In genomic region chr2:131944370-131944769, GRCm38 (mm10) we compare ENCODE assay signal across 31 mouse cellular contexts. TPM values are rescaled to one million over a fixed set of nuclear protein-coding genes. Genes with fewer than 3 reads are reported as not detected.
DNase-seq lines count a peak whose midpoint lies in the region; ATAC-seq and TF ChIP-seq lines count a peak whose summit lies in the region.
"Had no signal": no experiment of that assay in that cellular context is flagged by ENCODE, and none has a peak within 500 bp of the region (broad histone marks: within the 10 kb centered on the region; RNA-seq: fewer than 3 reads in every experiment).

No protein-coding gene starts in this region.

- H3K9me3 ChIP-seq in lung, postnatal 0 days (ENCODE audit: low read length) = no peaks in the 10 kb centered on the region
- H3K9me3 ChIP-seq: embryonic facial prominence, embryonic 12.5 days; hindbrain, embryonic 13.5 days; megakaryocyte, embryonic 14.5 days had no signal

- H3K36me3 ChIP-seq in lung, postnatal 0 days (ENCODE audit: insufficient read depth, low read length) = no peaks in the 10 kb centered on the region
- H3K36me3 ChIP-seq: embryonic facial prominence, embryonic 12.5 days; hindbrain, embryonic 13.5 days had no signal

- no peak for TF ChIP-seq EP300 in lung, postnatal 0 days (IDR thresholded peaks at IDR 0.05)

- peak; percentile 57 for ATAC-seq in lung, postnatal 0 days
- ATAC-seq: forebrain, embryonic 14.5 days; intestine, postnatal 0 days had no signal

- DNase-seq in kidney, postnatal 10 days = peak; percentile 2
- DNase-seq in kidney, postnatal 14 days = no peak
- DNase-seq in lung, postnatal 0 days (ENCODE audit: low spot score) = peak; percentile 26
- no peak for DNase-seq in lung, postnatal 25 days (ENCODE audit: low spot score)
- DNase-seq in spleen, postnatal 10 days (ENCODE audit: low spot score in 2 of 2) = peak; percentile 1 to 2
- no peak for DNase-seq in spleen, adult 18-20 months
- DNase-seq in thymus, postnatal 14 days = no peak
- DNase-seq: adrenal gland, postnatal 25 days; B cell, adult 2 months; cerebellum, adult 11-12 months; cerebellum, adult 9-11 months; embryo, embryonic 11 days; gastrocnemius, postnatal 14 days; heart, postnatal 4 days; kidney, postnatal 4 days; liver; midbrain, embryonic 14.5 days; right cerebral cortex, postnatal 4 days; thymus, postnatal 25 days had no signal

- no peak overlapping the region for H3K4me2 ChIP-seq in lung, postnatal 0 days (replicated peaks; ENCODE audit: low read depth, low read length)
- H3K4me2 ChIP-seq: embryonic facial prominence, embryonic 12.5 days; hindbrain, embryonic 13.5 days had no signal

- WGBS in lung, postnatal 0 days = 17% methylated on average over 1 of the region's 1 CpGs

- no peaks in the 10 kb centered on the region for H3K4me1 ChIP-seq in lung, postnatal 0 days (ENCODE audit: insufficient read depth, low read depth, low read length)
- H3K4me1 ChIP-seq: hindbrain, embryonic 13.5 days had no signal

- H3K27me3 ChIP-seq in lung, postnatal 0 days (replicated peaks; ENCODE audit: insufficient read depth, low read length) = no peaks in the 10 kb centered on the region
- H3K27me3 ChIP-seq: embryonic facial prominence, embryonic 12.5 days; hindbrain, embryonic 13.5 days had no signal

- no peak overlapping the region for H3K9ac ChIP-seq in lung, postnatal 0 days (replicated peaks; ENCODE audit: low read depth)
- H3K9ac ChIP-seq: embryonic facial prominence, embryonic 12.5 days; hindbrain, embryonic 13.5 days; liver, embryonic 14.5 days had no signal

- TF ChIP-seq CTCF in lung, postnatal 0 days (IDR thresholded peaks at IDR 0.05) = no peak

- H3K4me3 ChIP-seq in lung, postnatal 0 days (ENCODE audit: low read depth, low read length) = no peak overlapping the region
- H3K4me3 ChIP-seq: embryonic facial prominence, embryonic 12.5 days; hindbrain, embryonic 13.5 days; megakaryocyte, embryonic 14.5 days had no signal

- no peak overlapping the region for H3K27ac ChIP-seq in lung, postnatal 0 days (ENCODE audit: low read length)
- H3K27ac ChIP-seq: embryonic facial prominence, embryonic 12.5 days; hindbrain, embryonic 13.5 days; liver, embryonic 14.5 days had no signal

RNA-seq across cellular contexts. Expression of gene Prnd, which starts 6.3 kb away (rescaled TPM):
- polyA plus RNA-seq in lung, postnatal 0 days (2015; fragmentation: Nextera tagmentation; extraction: Ambion mirVana) = 3.5 and 6.0 TPM in 2 replicates

RNA-seq across cellular contexts. Expression of gene Prn, which starts 34.6 kb away (rescaled TPM):
- polyA plus RNA-seq in lung, postnatal 0 days (2015; fragmentation: Nextera tagmentation; extraction: Ambion mirVana) = not detected in 2 replicates
- polyA plus RNA-seq: embryonic facial prominence, embryonic 12.5 days; heart, embryonic 14.5 days; hindbrain, embryonic 13.5 days; intestine, postnatal 0 days; kidney, embryonic 14.5 days; limb, embryonic 11.5 days; liver, embryonic 14.5 days; lung, embryonic 16.5 days; midbrain, embryonic 14.5 days; neural tube, embryonic 14.5 days; stomach, embryonic 14.5 days had no signal

RNA-seq across cellular contexts. Expression of gene Prnp, which starts 34.6 kb away (rescaled TPM):
- 135 and 142 TPM in 2 replicates for polyA plus RNA-seq in lung, postnatal 0 days (2015; fragmentation: Nextera tagmentation; extraction: Ambion mirVana)

Comparison
In these comparisons a context has a peak if more than half of its experiments do, and no peak if none do; other contexts are left out.
1. DNase-seq: peak in kidney, postnatal 10 days (single experiment), lung, postnatal 0 days (single experiment) and spleen, postnatal 10 days (2 of 2); none in kidney, postnatal 14 days (single experiment), lung, postnatal 25 days (single experiment), spleen, adult 18-20 months (0 of 2) and thymus, postnatal 14 days (single experiment).